Mouse (Mus musculus) yolk sac, embryonic 10.5 days (tissue): ENCODE results near the gene Trdn.

Experiments used
- DNase-seq: peaks from one replicate; pipeline ENCODE4 v3.0.0-alpha.2; 2017; ENCODE audit warnings: low spot score

Gene Trdn

DNA sequence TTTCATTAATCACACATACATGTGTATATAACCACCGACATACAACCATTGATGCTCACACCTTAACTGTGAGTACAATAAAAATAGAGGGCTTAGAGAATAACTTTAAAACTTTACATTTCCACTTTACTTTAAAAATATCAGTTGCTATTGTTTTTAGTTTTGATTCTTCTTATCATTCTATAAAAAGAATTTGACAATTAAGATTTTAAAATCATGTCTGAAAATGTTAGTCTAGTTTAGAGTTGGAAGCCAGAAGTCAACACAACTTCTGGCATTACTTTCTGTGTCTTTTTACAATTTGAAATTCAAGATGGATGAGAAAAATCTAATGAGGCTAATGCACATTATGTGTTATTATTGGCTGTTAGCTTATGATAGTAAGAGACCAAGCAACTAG, at the start of gene Trdn:
TSS of gene Trdn (plus strand) at position 301 of the 400 bp plus-strand sequence.
- DNase-seq: no peak

DNA sequence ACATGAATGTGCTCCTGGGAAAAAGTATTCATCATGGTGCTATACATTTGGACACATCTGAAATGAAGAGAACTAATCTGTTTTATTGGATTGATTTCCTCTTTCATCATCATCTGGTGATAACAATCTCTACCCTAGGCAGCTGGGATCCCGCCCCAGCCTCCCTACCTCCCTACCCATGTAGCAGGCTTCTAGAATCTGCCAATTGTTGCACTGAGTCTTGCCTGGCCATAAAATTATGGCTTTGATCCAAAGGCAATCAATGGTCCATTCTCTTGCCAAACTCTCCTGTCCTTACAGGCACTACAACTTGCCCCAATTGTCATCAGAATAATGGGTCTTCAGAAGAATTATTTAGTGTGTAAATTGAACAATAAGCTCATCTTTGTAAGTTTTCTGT, 19.6 kb upstream of the Trdn start:
- DNase-seq: no peak

DNA sequence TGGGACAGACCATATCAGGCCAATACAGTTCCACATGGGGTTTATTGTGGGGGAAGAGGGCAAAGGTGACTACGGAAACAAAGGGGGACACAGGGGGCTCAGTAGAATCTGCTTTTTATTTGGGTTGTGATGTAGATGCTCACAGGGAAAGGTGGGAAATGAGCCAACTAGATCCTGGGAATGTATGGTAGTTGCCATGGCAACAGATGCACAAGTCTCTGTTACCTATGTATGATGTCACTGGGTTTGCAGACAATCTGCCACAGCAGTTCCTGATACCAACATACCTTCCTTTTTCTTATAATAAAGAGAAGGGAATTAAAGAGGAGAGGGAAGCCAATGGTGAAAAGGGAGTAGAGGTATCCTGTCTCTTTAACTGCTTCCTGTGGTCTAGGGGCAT, 14.8 kb upstream of the Trdn start:
- DNase-seq: no peak

DNA sequence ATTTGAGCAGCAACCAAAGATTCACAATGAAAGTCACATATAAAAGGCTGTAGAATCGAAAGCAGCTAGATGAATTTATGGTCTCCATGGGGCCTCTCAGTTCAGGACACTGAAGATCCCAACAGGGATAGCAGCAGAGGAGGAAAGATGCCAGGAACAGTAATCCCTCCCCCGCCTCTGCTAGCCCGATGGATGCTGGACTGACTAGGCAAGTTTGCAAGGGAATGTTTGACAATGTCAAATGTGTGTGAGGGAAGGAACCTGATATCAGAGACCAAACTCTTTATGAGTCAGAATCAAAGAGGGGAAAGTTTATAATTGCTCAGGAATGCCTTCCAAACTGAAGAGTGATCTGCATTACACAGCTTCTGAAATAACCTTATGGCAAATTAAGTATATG, 7.2 kb upstream of the Trdn start:
- no peak for DNase-seq

DNA sequence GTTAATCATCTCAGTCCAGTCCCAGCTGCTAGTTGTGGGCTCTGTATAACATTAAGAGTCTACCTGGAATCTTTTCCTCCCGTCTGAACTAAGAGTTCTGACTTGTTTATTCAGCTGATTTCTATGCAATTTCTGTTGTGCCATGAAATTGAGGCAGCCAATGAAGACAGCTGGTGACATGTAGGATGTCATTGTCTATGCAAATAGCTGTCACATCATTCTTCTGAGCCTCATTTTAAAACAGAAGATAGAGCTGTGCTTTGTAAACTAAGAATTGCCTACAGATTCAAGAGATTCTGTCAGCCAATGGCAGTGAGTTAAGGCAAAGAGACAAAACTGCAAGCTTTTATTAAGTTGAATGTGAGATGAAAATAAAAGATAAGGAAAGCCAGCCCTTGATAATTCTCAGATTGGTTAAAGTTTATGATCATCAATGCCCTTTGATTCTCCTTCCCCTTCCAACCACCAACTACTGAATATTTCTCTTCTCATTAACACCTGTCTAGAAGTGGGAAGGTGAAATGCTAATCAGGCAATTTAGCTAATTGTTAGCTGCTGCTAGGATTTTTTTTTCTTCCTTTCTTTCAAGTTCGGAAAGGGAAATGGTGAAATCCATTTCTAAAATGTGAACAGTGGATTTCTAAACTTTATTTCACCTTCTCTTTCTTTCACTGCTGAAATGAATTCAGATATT, 1.9 kb downstream of the Trdn start:
- DNase-seq: no peak

DNA sequence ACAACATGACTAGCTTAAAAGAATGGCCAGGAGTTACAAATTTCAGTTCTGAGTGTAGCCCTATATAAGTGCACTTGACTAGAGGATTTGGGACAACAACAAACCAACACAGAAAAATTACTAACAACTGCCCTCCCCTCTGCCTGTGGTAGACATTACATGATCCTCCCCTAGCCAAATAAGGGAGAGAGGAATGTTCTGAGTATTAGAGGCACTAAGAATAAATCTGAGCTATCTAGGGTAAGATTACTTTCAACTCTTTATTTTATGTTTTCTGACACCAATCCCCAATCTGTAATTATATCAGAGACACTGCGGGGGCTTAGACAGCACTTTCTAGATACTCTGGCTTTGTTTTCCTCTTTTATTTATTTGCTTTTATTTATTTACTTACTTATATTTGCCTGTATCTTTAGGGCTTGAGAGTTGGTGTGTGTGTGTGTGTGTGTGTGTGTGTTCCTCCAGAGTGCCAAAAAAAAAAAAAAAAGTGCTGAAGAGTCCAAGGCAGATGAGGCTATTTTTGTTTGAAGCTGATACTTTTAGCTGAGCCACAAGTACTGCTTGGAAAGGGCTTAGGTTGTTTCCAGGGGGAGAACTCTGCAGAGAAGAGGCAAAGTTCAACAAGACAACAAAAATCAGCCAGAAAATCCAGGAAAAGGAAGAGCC, 2.7 kb downstream of the Trdn start:
- no peak for DNase-seq

DNA sequence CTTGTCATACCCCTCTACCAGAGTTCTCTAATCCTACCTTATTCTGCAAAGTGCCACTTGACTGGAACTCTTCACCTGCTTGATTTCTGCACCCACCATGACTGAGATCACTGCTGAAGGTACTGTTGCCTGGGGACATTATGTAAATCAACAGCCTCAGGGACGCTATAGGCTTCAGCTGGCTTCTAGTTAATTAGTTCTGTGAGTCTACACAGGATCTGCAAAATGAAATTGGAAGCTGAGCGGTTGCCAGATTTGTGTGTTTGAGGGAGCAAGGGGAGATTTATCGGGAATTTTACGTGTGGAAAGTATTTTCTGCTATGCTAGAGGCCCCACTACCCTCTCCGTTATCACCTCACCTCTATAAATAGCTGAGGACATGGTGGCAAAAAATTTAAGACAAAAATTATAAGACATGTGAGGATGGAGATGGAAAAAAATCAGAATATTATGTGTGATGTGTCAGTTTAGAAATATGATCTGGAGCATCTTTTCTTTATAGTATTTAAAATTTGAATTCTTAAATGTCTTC, 3.3 kb downstream of the Trdn start:
- DNase-seq: no peak

DNA sequence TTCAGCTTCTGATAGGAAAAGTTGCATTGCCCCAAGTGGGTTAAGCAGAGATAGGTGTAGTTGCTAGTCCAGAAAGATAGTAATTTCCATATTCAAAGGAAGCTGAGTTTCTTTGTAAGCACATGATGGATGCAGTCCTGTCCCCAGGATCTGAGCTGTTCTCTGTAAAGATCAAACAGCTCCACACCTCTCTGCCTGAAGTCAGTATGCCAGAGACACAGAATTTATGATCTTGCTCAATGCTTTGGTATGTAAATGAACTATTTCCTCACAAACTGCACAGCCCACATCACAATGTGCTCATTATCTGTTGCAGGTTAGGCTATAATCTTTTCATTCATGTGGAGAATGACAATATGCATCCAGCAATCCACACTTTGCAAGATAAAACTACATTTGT, 8.0 kb downstream of the Trdn start:
- no peak for DNase-seq

DNA sequence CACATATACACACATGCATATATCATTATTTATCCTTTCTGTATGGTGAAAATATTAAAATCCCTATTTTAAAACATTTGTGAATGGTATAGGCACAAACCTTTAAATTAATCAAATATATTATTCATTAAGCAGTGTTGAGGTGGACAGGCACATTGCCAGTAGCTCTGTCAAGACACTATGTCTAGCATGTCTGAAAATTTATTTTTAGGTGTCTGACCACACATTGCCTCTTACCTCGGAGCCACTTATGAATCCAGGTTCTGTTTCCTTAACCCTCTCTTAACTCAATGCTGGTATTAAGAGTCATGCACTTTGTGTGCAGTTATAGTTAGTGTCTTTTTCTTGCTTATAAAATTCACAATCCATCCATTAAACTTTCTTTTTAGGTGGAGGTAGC, 12.0 kb downstream of the Trdn start:
- DNase-seq: no peak

DNA sequence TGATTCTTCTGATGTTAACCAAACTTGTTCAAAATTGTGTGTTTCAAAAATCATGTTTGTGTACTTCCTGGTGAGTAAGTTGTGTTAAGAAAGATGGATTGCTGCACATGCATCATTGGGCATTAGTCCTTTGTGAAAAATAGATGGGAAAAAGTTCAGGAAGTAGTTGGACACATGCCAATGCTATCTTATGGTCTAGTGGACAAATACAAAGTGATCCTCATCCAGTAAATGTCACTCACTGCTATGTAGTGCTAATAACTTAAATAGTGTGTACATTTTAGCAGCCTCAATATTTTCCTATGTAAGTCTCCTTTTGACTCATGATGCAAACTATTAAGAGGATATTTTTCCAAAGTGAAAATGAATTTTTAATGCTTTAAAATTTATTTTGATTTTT, 27.6 kb downstream of the Trdn start:
- no peak for DNase-seq

DNA sequence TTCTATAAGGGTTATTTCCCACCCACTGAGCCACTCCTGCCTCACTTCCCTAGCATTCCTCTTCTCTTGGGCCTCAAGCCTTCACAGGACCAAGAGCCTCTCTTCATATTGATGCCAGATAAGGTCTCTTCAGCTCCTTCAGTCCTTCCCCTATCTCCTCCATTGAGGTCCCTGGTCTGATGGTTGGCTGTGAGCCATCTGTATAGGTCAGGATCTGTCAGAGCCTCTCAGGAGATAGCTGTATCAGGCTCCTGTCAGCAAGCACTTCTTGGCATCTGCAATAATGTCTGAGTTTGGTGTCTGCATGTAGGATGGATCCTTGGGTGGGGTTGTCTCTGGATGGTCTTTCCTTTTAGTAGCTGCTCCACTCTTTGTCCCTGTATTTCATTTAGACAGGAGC, 42.7 kb downstream of the Trdn start:
- no peak for DNase-seq

DNA sequence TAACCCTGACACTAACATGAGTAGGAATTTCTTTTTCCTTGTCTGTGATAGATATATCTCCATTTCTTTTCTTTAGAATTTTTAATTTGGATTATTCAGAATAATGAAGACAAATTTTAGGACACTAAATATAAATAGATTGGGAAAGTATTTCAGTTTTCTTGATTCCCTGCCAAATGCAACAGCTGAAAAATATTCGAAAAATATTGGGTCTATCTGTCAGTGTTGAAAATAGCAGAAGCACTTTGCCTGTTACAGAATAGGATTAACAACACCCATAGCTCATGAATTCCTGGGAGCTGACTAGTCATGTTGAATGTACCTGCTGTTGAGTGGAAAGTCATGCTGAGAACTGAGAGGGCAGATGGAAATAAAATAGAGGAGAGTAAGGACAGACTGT, 64.6 kb downstream of the Trdn start:
- no peak for DNase-seq

DNA sequence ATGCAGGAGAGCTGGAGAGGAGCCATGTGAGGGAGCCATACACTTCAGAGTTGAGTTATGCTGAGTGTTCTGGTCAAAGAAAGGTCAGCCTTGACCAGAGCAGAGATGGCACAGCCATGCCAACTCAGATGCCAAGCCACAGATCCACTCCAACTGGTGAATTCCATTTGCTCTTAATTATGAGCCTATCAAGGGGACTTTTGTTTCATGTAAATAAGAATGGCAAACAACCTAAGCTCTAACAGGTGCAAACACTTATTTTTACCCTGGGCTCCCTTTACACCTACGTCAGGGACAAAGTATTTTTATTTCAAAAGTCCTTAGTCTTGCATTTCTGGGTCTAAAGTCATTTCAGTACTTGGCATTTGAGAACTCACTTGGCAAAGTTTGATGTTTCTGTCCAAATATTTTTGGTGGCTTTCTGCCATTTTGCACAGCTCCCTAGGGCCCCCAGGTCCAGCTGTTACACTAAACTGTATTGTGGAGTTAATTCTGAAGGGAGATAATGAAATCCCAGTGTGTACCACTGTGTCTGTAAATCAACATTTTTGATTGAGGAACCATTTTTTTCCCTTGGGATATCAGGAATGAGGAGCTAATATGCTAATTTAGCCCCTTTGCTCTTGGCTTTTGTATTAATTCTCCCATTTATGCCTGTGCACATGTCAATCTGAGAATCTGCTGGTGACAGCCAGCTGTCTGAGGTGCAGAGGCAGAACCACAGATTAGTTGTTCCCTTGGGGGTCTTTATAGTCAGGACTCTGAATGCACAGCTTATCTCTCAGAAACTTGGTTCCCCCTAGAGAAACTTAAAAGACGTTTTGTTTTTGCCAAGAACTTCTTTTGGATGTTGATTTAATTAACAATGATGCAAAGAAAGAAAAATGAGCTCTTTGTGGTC, 99.6 kb downstream of the Trdn start:
- DNase-seq: no peak

DNA sequence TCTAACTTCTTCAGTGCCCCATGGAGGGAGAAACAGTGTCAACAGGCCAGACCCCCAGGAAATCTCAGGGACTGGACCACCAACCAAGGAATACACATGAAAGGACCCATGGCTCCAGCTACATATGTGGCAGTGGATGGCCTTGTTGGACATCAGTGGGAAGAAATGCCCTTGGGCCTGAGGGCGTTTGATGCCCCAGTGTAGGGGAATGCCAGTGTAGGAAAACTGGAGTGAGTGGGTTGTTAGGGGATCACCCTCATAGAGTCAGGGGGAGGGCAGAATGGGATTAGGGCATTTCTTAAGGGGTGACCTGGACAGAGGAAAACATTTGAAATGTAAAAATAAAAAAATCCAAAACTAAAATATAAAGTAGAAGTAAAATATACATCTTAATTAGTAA, 108.7 kb downstream of the Trdn start:
- no peak for DNase-seq

DNA sequence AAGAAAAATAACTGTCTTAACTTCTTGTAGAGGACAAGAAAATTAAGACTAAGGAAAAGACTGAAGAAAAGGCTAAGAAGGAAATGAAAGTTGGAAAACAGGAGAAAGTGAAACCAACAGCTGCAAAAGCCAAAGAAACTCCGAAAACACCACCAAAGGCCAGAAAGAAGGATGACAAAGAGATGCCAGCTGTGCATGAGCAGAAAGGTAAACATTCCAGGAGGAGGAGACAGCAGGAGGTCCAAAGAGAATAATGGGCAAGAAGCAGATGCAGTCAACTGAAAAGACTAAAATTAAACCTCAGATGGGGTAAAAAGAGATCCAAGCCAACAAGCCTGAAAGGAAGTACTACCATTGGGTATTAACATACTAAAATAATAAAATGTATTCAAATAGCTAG, 115.6 kb downstream of the Trdn start:
- DNase-seq: no peak

DNA sequence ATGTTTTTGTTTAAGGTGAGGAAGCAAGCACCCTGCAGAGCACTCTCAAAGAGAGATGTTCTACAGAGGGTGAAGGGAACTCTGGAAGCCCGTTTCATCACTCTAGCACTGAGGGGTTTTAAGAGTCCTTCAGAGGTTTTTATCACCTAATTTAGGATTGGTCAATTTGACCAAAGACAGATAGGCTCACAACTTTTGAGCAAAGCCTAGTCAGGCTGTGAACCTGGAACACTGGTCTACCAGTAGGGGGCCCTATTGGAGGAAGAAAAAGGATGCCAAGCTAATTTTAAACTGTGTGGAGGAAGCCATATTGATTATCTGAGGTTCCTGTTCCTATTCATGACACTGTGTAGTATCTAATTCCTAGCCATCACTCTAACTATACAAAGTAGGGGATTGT, 117.9 kb downstream of the Trdn start:
- DNase-seq: no peak

DNA sequence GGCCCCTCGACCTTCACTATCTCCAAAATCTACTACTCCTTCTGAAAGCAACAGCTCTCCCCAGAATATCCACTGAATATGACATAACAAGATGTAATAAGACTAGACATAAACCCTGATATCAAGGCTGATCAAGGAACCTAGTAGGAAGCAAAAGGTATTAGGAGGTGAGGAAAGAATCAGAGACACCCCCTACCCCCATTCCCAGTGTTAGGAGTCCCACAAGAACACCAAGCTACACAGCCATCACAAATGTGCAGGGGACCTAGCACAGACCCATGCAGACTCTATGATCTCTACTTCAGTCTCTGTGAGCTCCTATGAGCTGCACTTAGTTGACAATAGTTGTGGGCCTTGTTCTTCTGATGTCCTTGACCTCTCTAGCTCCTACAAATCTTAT, 130.1 kb downstream of the Trdn start:
- no peak for DNase-seq

DNA sequence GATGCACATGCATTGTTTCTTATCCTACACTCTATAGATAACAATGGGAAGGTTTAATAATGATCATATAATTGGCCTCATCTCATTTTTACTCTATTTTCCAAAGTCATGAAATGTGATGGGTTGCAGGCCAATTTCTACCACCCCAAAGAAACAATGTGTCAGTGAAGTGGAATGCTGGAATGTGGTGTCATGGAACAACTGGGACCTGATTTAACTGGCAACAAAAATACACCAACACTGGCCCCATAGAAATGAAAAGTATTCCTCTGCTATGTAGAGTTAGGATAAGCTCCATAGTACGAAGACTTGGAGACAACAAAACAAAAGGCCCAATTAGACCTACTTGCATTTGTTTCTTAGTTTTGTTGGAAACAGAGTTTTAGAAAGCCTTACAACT, 173.6 kb downstream of the Trdn start:
- DNase-seq: no peak

DNA sequence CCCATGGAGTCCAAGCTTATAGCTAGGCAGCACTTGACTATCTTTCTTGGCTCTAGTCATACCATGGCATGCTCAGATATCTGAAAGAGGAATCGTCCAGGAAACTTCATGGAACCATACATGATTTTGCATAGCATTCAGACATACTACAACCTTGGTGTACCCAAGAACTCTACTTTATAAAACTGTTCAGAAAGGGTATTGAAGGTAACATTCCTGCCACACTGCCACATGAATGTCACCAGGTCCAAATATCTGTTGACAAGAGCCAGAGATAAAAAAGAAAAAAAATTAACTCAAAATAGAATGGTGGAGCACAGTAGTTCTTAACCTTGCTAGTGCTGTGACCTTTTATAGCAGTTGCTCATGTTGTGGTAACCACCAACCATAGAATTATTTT, 175.8 kb downstream of the Trdn start:
- no peak for DNase-seq

DNA sequence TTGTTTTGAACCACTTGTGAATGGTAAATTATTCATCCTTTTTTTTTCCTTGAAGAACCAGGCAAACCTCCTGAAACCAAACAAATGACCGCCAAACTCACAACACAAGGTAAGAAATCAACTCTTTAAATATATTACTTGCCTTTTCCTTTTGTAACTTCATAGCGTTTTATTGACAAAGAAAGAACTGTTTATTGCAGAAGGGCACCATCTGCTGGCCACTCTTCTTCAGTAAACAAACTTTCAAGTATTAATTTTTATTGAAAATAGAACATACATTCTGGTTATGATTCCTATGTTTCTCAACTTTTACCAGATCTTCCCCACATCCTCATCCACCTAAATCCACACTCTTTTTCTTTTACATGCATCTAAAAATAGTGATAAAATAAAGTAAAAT, 224.6 kb downstream of the Trdn start:
- no peak for DNase-seq

DNA sequence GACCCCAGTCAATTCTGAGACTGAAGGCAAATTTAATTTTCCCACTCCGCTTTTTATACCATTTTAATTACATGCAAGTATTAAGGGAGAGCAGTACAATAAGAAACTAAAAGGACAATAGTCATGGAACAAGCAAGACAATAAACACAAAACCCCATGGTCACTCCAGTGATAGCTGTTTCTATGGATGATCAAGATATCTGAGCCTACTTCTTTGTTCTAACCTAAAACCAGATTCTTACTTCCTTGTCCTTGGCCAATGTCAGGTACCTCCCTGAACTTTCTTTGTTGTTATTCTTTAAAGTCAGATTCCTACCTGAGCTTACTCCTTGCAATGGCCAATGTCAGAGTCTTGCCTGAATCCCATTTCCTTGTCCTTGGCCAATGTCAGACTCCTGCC, 272.7 kb downstream of the Trdn start:
- no peak for DNase-seq

DNA sequence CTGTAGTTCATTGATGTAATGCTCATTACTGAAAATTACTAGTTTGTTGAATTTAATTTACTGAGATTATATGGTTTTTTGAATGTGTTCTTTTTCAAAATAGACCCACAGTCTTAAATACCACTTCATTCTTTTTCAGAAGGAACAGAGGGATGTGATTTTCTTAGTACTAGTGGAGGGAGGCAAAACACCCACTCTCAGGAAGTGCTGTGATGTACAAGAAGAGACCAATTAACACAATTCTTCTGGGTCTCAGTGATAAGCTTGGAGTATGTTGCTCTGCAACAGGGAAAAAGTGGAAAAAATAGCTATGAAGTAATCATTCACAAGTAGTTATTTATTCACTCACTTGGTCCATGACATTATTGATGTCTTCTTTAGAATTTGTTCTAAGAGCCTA, 286.2 kb downstream of the Trdn start:
- DNase-seq: no peak

DNA sequence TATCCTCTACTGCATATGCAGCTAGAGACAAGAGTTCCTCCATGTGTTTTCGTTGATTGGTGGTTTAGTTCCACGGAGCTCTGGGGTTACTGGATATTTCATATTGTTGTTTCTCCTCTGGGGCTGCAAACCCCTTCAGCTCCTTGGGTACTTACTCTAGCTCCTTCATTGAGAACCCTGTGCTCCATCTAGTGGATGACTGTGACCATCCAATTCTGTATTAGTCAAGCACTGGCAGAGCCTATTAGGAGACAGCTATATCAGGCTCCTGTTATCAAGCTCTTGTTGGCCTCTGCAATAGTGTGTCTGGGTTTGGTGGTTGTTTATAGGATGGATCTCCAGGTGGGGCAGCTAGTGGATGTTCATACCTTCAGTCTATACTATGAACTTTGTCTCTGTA, 290.2 kb downstream of the Trdn start:
- DNase-seq: no peak
